ENCODE assay signal across 10 mouse cellular contexts in the genomic region with DNA sequence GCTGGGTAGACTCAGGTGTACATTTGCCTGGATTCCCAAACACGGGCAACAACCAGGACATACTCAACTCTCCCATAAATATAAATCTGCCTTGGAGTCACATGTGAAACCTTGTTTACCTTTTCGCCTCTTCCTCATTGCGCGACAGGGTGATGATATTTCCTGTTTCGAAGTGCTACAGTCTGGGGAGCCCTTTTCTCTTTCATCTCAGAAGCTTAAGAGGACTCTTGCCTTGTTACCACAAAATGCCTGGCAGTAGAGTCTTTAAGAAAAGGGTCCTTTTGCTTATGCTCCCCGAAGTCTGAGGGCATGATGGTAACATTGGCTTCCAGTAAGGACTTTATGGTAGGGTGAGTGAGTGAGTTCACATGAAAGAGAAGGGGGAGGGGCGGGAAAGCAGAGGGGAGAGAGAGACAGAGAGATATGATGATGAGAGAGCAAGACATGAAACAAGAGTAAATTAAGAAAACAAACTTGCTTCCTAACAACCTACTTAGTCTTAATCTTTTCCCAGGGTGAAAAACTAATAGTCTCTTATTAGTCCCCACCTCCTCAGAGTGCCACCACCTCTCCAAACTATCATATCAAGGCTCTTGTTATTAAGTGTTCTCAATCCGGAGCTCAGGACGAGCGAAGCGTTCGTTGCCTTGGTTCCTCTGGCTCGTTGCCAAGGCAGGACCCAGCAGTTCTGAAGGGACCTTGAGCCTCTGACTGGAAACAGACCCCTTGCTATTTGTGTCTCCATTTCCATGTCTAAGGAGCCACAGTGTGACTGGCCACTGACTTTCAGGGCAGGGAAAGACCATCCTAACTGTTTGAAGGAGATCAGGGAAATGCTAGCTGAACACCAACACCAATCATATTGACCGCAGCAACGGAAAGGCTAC.
DNase-seq lines count a peak whose midpoint lies in the region; ATAC-seq and TF ChIP-seq lines count a peak whose summit lies in the region.
"Had no signal": no experiment of that assay in that cellular context is flagged by ENCODE, and none has a peak within 500 bp of the region (broad histone marks: within the 10 kb centered on the region; RNA-seq: fewer than 3 reads in every experiment).

No protein-coding gene starts in this region.

- H3K4me2 ChIP-seq in heart, embryonic 11.5 days, result peak overlapping the region; percentile 16; the same call in 1 of the 2 replicates
- H3K4me2 ChIP-seq in myocyte (ENCODE audit: low read depth), result peak overlapping the region; percentile 97
- H3K4me2 ChIP-seq: stomach, embryonic 15.5 days had no signal

- H3K4me1 ChIP-seq in ES-E14 (ENCODE audit: control insufficient read depth in 2 of 2, insufficient read depth in 2 of 2, low read length in 2 of 2, poor library complexity in 1 of 2), result no peaks in the 10 kb centered on the region; a peak in 1 of 4 replicates
- H3K4me1 ChIP-seq in heart, embryonic 11.5 days (ENCODE audit: control insufficient read depth, insufficient read depth, low read length), result peaks cover 18% of the 10 kb centered on the region
- H3K4me1 ChIP-seq: stomach, embryonic 15.5 days had no signal

- peak; percentile 38 to 47 for DNase-seq in heart, adult 18-20 months
- no peak for DNase-seq in heart, adult 11 months
- peak; percentile 17 for DNase-seq in ES-E14 (ENCODE audit: low read depth, low spot score)
- DNase-seq in urinary bladder, postnatal 14 days (ENCODE audit: low spot score), result no peak
- no peak for DNase-seq in layer of hippocampus, postnatal 25 days (ENCODE audit: extremely low spot score in 1 of 2, low spot score in 1 of 2)
- DNase-seq in left cerebral cortex, adult 8-10 months (ENCODE audit: low spot score in 2 of 2), result no peak

- 60% methylated on average over 15 of the region's 15 CpGs for WGBS in heart, embryonic 11.5 days (ENCODE audit: insufficient replicate concordance)

- H3K9ac ChIP-seq in ES-E14 (ENCODE audit: insufficient read depth, low read depth, low read length, poor library complexity, severe bottlenecking), result no peak overlapping the region
- H3K9ac ChIP-seq in heart, embryonic 11.5 days (ENCODE audit: low read depth, low read length), result no peak overlapping the region
- H3K9ac ChIP-seq: liver, embryonic 14.5 days; stomach, embryonic 15.5 days had no signal

- H3K27ac ChIP-seq in ES-E14 (ENCODE audit: insufficient read depth, low read depth, low read length, poor library complexity, severe bottlenecking), result no peak overlapping the region
- no peak overlapping the region for H3K27ac ChIP-seq in heart, embryonic 11.5 days (ENCODE audit: low read depth, low read length)
- H3K27ac ChIP-seq: liver, embryonic 14.5 days; stomach, embryonic 15.5 days had no signal

- H3K36me3 ChIP-seq in ES-E14 (ENCODE audit: control insufficient read depth, insufficient read depth, low read length, poor library complexity, severe bottlenecking) (no peaks in the 10 kb centered on the region), myocyte (ENCODE audit: control insufficient read depth, insufficient read depth) (no peaks in the 10 kb centered on the region)
- H3K36me3 ChIP-seq in heart, embryonic 11.5 days (ENCODE audit: control insufficient read depth, insufficient read depth, low read length), result no peaks in the 10 kb centered on the region
- H3K36me3 ChIP-seq: stomach, embryonic 15.5 days had no signal

- no peak overlapping the region for H3K4me3 ChIP-seq in ES-E14 (ENCODE audit: insufficient read depth in 1 of 2, low read depth in 1 of 2, low read length in 2 of 2, poor library complexity in 1 of 2, severe bottlenecking in 1 of 2)
- H3K4me3 ChIP-seq in heart, embryonic 11.5 days (ENCODE audit: low read depth, low read length), result no peak overlapping the region
- H3K4me3 ChIP-seq in myocyte, result no peak overlapping the region
- H3K4me3 ChIP-seq: stomach, embryonic 15.5 days had no signal

- in situ Hi-C loops in ES-E14 (cut with MboI; ENCODE audit: low sequenced_read_pairs in 2 of 2, unreplicated experiment in 2 of 2), result no loop called here

- H3K9me3 ChIP-seq in ES-E14 (ENCODE audit: control insufficient read depth, insufficient read depth, low read depth, low read length), result no peaks in the 10 kb centered on the region
- peaks cover 4% of the 10 kb centered on the region; the same call in 1 of the 2 replicates for H3K9me3 ChIP-seq in heart, embryonic 11.5 days (replicated peaks; ENCODE audit: control insufficient read depth, low read length)
- H3K9me3 ChIP-seq: stomach, embryonic 15.5 days had no signal

- H3ac ChIP-seq in myocyte (ENCODE audit: control insufficient read depth, insufficient read length), result no peak overlapping the region

- ATAC-seq in heart, embryonic 11.5 days (replicated peaks; ENCODE audit: insufficient number of reproducible peaks, low FRiP score, low TSS enrichment), result no peak

- H3K27me3 ChIP-seq in heart, embryonic 11.5 days (ENCODE audit: control insufficient read depth, insufficient read depth, low read length), result peaks cover 8% of the 10 kb centered on the region; the same call in 1 of the 2 replicates
- H3K27me3 ChIP-seq in myocyte (ENCODE audit: control insufficient read depth, insufficient read depth, insufficient read length), result no peaks in the 10 kb centered on the region
- H3K27me3 ChIP-seq: stomach, embryonic 15.5 days had no signal

- H3K79me2 ChIP-seq in myocyte (ENCODE audit: control insufficient read depth, insufficient read depth), result no peaks in the 10 kb centered on the region

- TF ChIP-seq POLR2A in myocyte (IDR thresholded peaks at IDR 0.05; ENCODE audit: insufficient read length, low read depth), result no peak

TF ChIP-seq in ES-E14, 5 proteins besides CTCF, POLR2A, EP300 and RAD21:
- TF ChIP-seq MAFK (IDR thresholded peaks at IDR 0.05; ENCODE audit: insufficient read depth, low read depth, low read length), result no peak
- TF ChIP-seq ZC3H11A (IDR thresholded peaks at IDR 0.05; ENCODE audit: borderline replicate concordance, low read depth, low read length), result no peak
- TF ChIP-seq HCFC1 (IDR thresholded peaks at IDR 0.05; ENCODE audit: borderline replicate concordance, insufficient read depth, low read length), result no peak
- no peak for TF ChIP-seq ZNF384 (IDR thresholded peaks at IDR 0.05; ENCODE audit: low read depth, low read length)
- TF ChIP-seq CHD2 (IDR thresholded peaks at IDR 0.05; ENCODE audit: low read depth, low read length), result no peak

TF ChIP-seq in myocyte, 11 proteins besides CTCF, POLR2A, EP300 and RAD21:
- no peak for TF ChIP-seq TCF3 (IDR thresholded peaks at IDR 0.05; ENCODE audit: insufficient read length, low read depth)
- no peak for TF ChIP-seq MYOD1 (IDR thresholded peaks at IDR 0.05; ENCODE audit: control insufficient read depth in 1 of 3, insufficient read length in 2 of 3, low read depth in 2 of 3)
- no peak for TF ChIP-seq CEBPB (IDR thresholded peaks at IDR 0.05; ENCODE audit: insufficient read depth, poor library complexity, severe bottlenecking)
- TF ChIP-seq E2F4 (IDR thresholded peaks at IDR 0.05; ENCODE audit: insufficient read depth), result no peak
- no peak for TF ChIP-seq USF1 (IDR thresholded peaks at IDR 0.05; ENCODE audit: low read depth)
- TF ChIP-seq POLR2AphosphoS2 (IDR thresholded peaks at IDR 0.05; ENCODE audit: insufficient read length, low read depth), result no peak
- no peak for TF ChIP-seq SRF (IDR thresholded peaks at IDR 0.05; ENCODE audit: control insufficient read depth, insufficient read length, low read depth)
- TF ChIP-seq REST (IDR thresholded peaks at IDR 0.05; ENCODE audit: insufficient read depth, insufficient read length), result no peak
- TF ChIP-seq MAX (IDR thresholded peaks at IDR 0.05; ENCODE audit: low read depth), result no peak
- no peak for TF ChIP-seq MYOG (IDR thresholded peaks at IDR 0.05; ENCODE audit: control insufficient read depth in 1 of 3, insufficient read depth in 1 of 3, insufficient read length in 2 of 3, low read depth in 2 of 3)
- TF ChIP-seq TCF12 (IDR thresholded peaks at IDR 0.05; ENCODE audit: insufficient read depth, poor library complexity, severe bottlenecking), result no peak
TF ChIP-seq in myocyte: peak in this region for 0.

Comparison
In these comparisons a context has a peak if more than half of its experiments do, and no peak if none do; other contexts are left out.
1. DNase-seq: peak in heart, adult 18-20 months (2 of 2) and ES-E14 (single experiment); none in heart, adult 11 months (single experiment), urinary bladder, postnatal 14 days (single experiment), layer of hippocampus, postnatal 25 days (0 of 2) and left cerebral cortex, adult 8-10 months (0 of 2).